Mouse (Mus musculus) testis, adult 2 months (tissue): Measurements from ENCODE around the gene Cep41.

Source experiments
- CTCF ChIP-seq: fragments of 200-500 bp; IDR thresholded peaks from 2 replicates; pipeline ENCODE4 v1.5.1; 2012; ENCODE audit warnings: low read depth, mild to moderate bottlenecking, inconsistent platforms, low read length, moderate library complexity; ENCODE audit not compliant: control insufficient read depth, insufficient read depth, insufficient replicate concordance
- POLR2A ChIP-seq: fragments of 200-500 bp; IDR thresholded peaks from 2 replicates; pipeline ENCODE4 v1.6.1; 2012; ENCODE audit warnings: low read depth, mild to moderate bottlenecking, inconsistent platforms, low read length, moderate library complexity; ENCODE audit not compliant: control insufficient read depth

DNA sequence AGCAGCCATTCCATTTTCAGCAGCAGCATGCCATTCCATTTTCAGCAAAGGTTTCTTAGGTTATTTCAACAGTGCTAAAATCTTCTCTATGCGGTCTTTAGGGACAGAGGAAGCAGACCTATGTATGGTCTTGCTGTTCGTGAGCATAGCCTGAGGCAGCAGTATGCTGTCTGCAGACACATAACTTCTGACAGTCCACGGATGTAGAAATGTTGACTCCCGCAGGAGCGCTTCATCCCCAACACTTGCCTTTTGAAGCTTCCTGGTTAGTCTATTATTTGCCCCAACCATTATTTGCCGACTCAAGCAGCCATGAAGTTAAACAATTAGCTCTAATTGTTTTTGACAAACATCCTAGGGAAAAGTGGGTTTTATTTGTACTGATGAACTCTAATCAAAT, 15.6 kb upstream of the Cep41 start:
- TF ChIP-seq POLR2A (no peak), CTCF (no peak)
